Mouse (Mus musculus) stomach, postnatal 0 days (tissue): ENCODE measurements around the gene Krt12.

ENCODE experiments used
- CTCF ChIP-seq: IDR thresholded peaks from 2 replicates; pipeline ENCODE4 v1.5.1; 2016; ENCODE audit warnings: antibody characterized with exemption, low read depth, mild to moderate bottlenecking, moderate library complexity
- EP300 ChIP-seq: optimal IDR thresholded peaks from 2 replicates; pipeline ENCODE3; 2016; ENCODE audit warnings: antibody characterized with exemption

GRCm38 (mm10) chr11:99398084-99398483 lies 24.0 kb downstream of the Krt12 start:
- TF ChIP-seq CTCF: no peak
- no peak for TF ChIP-seq EP300
